8 mouse cellular contexts compared by ENCODE assay signal in genomic region chr8:4512116-4512495, GRCm38 (mm10). TPM values are rescaled to one million over a fixed set of nuclear protein-coding genes. Genes with fewer than 3 reads are reported as not detected.
DNase-seq lines count a peak whose midpoint lies in the region; ATAC-seq lines count a peak whose summit lies in the region.

No protein-coding gene starts in this region.

- H3K4me3 ChIP-seq in lung, embryonic 16.5 days (ENCODE audit: low read length), result no peak overlapping the region
- H3K4me3 ChIP-seq in forebrain, embryonic 16.5 days (replicated peaks; ENCODE audit: low read length), result no peak overlapping the region

- H3K36me3 ChIP-seq in lung, embryonic 16.5 days (ENCODE audit: control insufficient read depth, insufficient read depth, low read length), result peaks cover 4% of the 10 kb centered on the region
- H3K36me3 ChIP-seq in forebrain, embryonic 16.5 days (ENCODE audit: control insufficient read depth, insufficient read depth), result peaks cover 2% of the 10 kb centered on the region; the same call in 1 of the 2 replicates

- no peaks in the 10 kb centered on the region for H3K9me3 ChIP-seq in lung, embryonic 16.5 days (ENCODE audit: control insufficient read depth, low read length)
- H3K9me3 ChIP-seq in forebrain, embryonic 16.5 days (ENCODE audit: control insufficient read depth, low read length), result no peaks in the 10 kb centered on the region

- peak overlapping the region; percentile 19 for H3K4me2 ChIP-seq in lung, embryonic 16.5 days (ENCODE audit: low read depth, low read length)
- H3K4me2 ChIP-seq in forebrain, embryonic 16.5 days (ENCODE audit: low read length), result no peak overlapping the region

- 19% methylated on average over 8 of the region's 8 CpGs for WGBS in lung, embryonic 16.5 days
- WGBS in forebrain, embryonic 16.5 days, result 11% methylated on average over 8 of the region's 8 CpGs

- peaks cover 19% of the 10 kb centered on the region for H3K4me1 ChIP-seq in lung, embryonic 16.5 days (replicated peaks; ENCODE audit: control insufficient read depth, insufficient read depth, low read length)
- peaks cover 16% of the 10 kb centered on the region for H3K4me1 ChIP-seq in forebrain, embryonic 16.5 days (replicated peaks; ENCODE audit: control insufficient read depth, insufficient read depth, low read length)

- H3K27ac ChIP-seq in lung, embryonic 16.5 days (ENCODE audit: low read length), result peak overlapping the region; percentile 94
- peak overlapping the region; percentile 12; the same call in 1 of the 2 replicates for H3K27ac ChIP-seq in forebrain, embryonic 16.5 days (ENCODE audit: low read length)

- peak overlapping the region; percentile 29; the same call in 1 of the 2 replicates for H3K9ac ChIP-seq in lung, embryonic 16.5 days (ENCODE audit: low read length)
- no peak overlapping the region for H3K9ac ChIP-seq in forebrain, embryonic 16.5 days (replicated peaks; ENCODE audit: low read depth, low read length)

- peak; percentile 83 for ATAC-seq in lung, embryonic 16.5 days (ENCODE audit: low read depth)
- peak; percentile 59 for ATAC-seq in forebrain, embryonic 16.5 days

- no peak for DNase-seq in lung, postnatal 36 days
- DNase-seq in kidney, postnatal 14 days, result peak; percentile 16
- peak; percentile 51 for DNase-seq in testis, postnatal 10 days (ENCODE audit: low spot score)
- DNase-seq in spleen, postnatal 14 days (ENCODE audit: low spot score in 2 of 2), result no peak
- DNase-seq in urinary bladder, postnatal 14 days (ENCODE audit: low spot score), result no peak
- no peak for DNase-seq in cerebellum, adult 11-12 months

- no peaks in the 10 kb centered on the region for H3K27me3 ChIP-seq in lung, embryonic 16.5 days (ENCODE audit: control insufficient read depth, insufficient read depth, low read depth, low read length)
- H3K27me3 ChIP-seq in forebrain, embryonic 16.5 days (replicated peaks; ENCODE audit: control insufficient read depth, insufficient read depth, low read length), result no peaks in the 10 kb centered on the region

RNA-seq across cellular contexts. Expression of gene Cers4, which starts 19.3 kb away (rescaled TPM):
- 30.2 and 31.0 TPM in 2 replicates for polyA plus RNA-seq in lung, embryonic 16.5 days (2015; fragmentation: Nextera tagmentation; extraction: Ambion mirVana)
- 35.7 and 43.9 TPM in 2 replicates for polyA plus RNA-seq in forebrain, embryonic 16.5 days (2015; fragmentation: Nextera tagmentation; extraction: Ambion mirVana)

Comparison
In these comparisons a context has a peak if more than half of its experiments do, and no peak if none do; other contexts are left out.
1. DNase-seq: peak in kidney, postnatal 14 days (single experiment) and testis, postnatal 10 days (single experiment); none in lung, postnatal 36 days (single experiment), spleen, postnatal 14 days (0 of 2), urinary bladder, postnatal 14 days (single experiment) and cerebellum, adult 11-12 months (single experiment).